8 mouse cellular contexts compared by ENCODE assay signal in genomic region chr10:18526184-18526850, GRCm38 (mm10). TPM values are rescaled to one million over a fixed set of nuclear protein-coding genes. Genes with fewer than 3 reads are reported as not detected.
DNase-seq lines count a peak whose midpoint lies in the region; ATAC-seq lines count a peak whose summit lies in the region.

No protein-coding gene starts in this region.

- no peak overlapping the region for H3K27ac ChIP-seq in heart, embryonic 11.5 days (ENCODE audit: low read depth, low read length)
- 0 out of 2 replicates have a peak overlapping the region, but pooled peaks have one; percentile 7 for H3K27ac ChIP-seq in midbrain, embryonic 16.5 days (ENCODE audit: low read length)

- H3K9ac ChIP-seq in heart, embryonic 11.5 days (ENCODE audit: low read depth, low read length) = no peak overlapping the region
- 0 out of 2 replicates have a peak overlapping the region, but pooled peaks have one; percentile 3 for H3K9ac ChIP-seq in midbrain, embryonic 16.5 days (ENCODE audit: low read depth, low read length)

- 68% methylated on average over 22 of the region's 22 CpGs for WGBS in heart, embryonic 11.5 days (ENCODE audit: insufficient replicate concordance)
- 77% methylated on average over 22 of the region's 22 CpGs for WGBS in midbrain, embryonic 16.5 days

- peaks cover 7% of the 10 kb centered on the region for H3K36me3 ChIP-seq in heart, embryonic 11.5 days (ENCODE audit: control insufficient read depth, insufficient read depth, low read length)
- peaks cover 7% of the 10 kb centered on the region for H3K36me3 ChIP-seq in midbrain, embryonic 16.5 days (ENCODE audit: control insufficient read depth, insufficient read depth, low read length)

- 0 out of 2 replicates have a peak, but pooled peaks cover 4% of the 10 kb centered on the region for H3K4me1 ChIP-seq in heart, embryonic 11.5 days (ENCODE audit: control insufficient read depth, insufficient read depth, low read length)
- H3K4me1 ChIP-seq in midbrain, embryonic 16.5 days (ENCODE audit: control insufficient read depth, insufficient read depth, low read length) = peaks cover 7% of the 10 kb centered on the region

- peak; percentile 71 to 78 for DNase-seq in cerebellum, postnatal 36 days
- peak; percentile 60 for DNase-seq in kidney, postnatal 10 days
- no peak for DNase-seq in natural killer cell, adult 2 months (ENCODE audit: low spot score in 2 of 2)
- no peak for DNase-seq in adipocyte (ENCODE audit: low spot score)

- H3K4me3 ChIP-seq in heart, embryonic 11.5 days (ENCODE audit: low read depth, low read length) = no peak overlapping the region
- H3K4me3 ChIP-seq in midbrain, embryonic 16.5 days (ENCODE audit: low read depth, low read length) = no peak overlapping the region

- no peaks in the 10 kb centered on the region for H3K9me3 ChIP-seq in heart, embryonic 11.5 days (replicated peaks; ENCODE audit: control insufficient read depth, low read length)
- no peaks in the 10 kb centered on the region for H3K9me3 ChIP-seq in midbrain, embryonic 16.5 days (replicated peaks; ENCODE audit: control insufficient read depth, low read length, poor library complexity, severe bottlenecking)

- peak; percentile 77 for ATAC-seq in cerebellum, adult (ENCODE audit: insufficient number of reproducible peaks, low FRiP score, low TSS enrichment)
- ATAC-seq in heart, embryonic 11.5 days (replicated peaks; ENCODE audit: insufficient number of reproducible peaks, low FRiP score, low TSS enrichment) = 0 out of 2 replicates have a peak, but pooled peaks have one; percentile 14
- peak; percentile 66 for ATAC-seq in midbrain, embryonic 16.5 days
- ATAC-seq in erythroblast, adult 5-6 weeks (replicated peaks; ENCODE audit: low FRiP score, poor library complexity, severe bottlenecking) = no peak

- no peaks in the 10 kb centered on the region for H3K27me3 ChIP-seq in heart, embryonic 11.5 days (ENCODE audit: control insufficient read depth, insufficient read depth, low read length)
- H3K27me3 ChIP-seq in midbrain, embryonic 16.5 days (ENCODE audit: control insufficient read depth, insufficient read depth, low read depth, low read length) = no peaks in the 10 kb centered on the region

- H3K4me2 ChIP-seq in heart, embryonic 11.5 days = no peak overlapping the region
- H3K4me2 ChIP-seq in midbrain, embryonic 16.5 days (ENCODE audit: low read length) = no peak overlapping the region

RNA-seq across cellular contexts. Expression of gene Hebp2, which starts 19.6 kb away (rescaled TPM):
- 19.9 and 21.5 TPM in 2 replicates for polyA plus RNA-seq in heart, embryonic 11.5 days (2014; fragmentation: Nextera tagmentation; extraction: Ambion mirVana)
- 10.8 and 11.7 TPM in 2 replicates for polyA plus RNA-seq in midbrain, embryonic 16.5 days (2015; fragmentation: Nextera tagmentation; extraction: Ambion mirVana)
- total RNA-seq in erythroblast, adult 5-6 weeks (2015; ENCODE audit: low replicate concordance) = not detected in 2 replicates
- total RNA-seq in erythroblast, adult 5-6 weeks (2017; ENCODE audit: low replicate concordance) = not detected in 2 replicates

Comparison
In these comparisons a context has a peak if more than half of its experiments do, and no peak if none do; other contexts are left out.
1. DNase-seq: peak in cerebellum, postnatal 36 days (2 of 2) and kidney, postnatal 10 days (single experiment); none in natural killer cell, adult 2 months (0 of 2) and adipocyte (single experiment).